Mouse (Mus musculus) hindbrain, embryonic 14.5 days (tissue): ENCODE data around the gene Atp6v1a. TPM values are rescaled to one million over a fixed set of nuclear protein-coding genes. Genes with fewer than 3 reads are reported as not detected.

Experiments used
- ATAC-seq: fragments of 200-750 bp; cut with Nextera tagmentation; 2 replicates; pipeline ENCODE4 v1.8.0; 2017; ENCODE audit warnings: moderate number of reproducible peaks, mild to moderate bottlenecking, moderate TSS enrichment, moderate library complexity; ENCODE audit not compliant: low FRiP score
- DNase-seq: peaks from one replicate; pipeline ENCODE4 v3.0.0-alpha.2; 2015; ENCODE audit warnings: low spot score
- H3K27ac ChIP-seq: fragments of 300-500 bp; sonication (generic); 2 replicates; pipeline ENCODE4 v1.5.1; 2014; ENCODE audit warnings: mild to moderate bottlenecking, moderate library complexity
- H3K27me3 ChIP-seq: fragments of 300-500 bp; sonication (generic); 2 replicates; pipeline ENCODE4 v1.6.1; 2014; ENCODE audit warnings: mild to moderate bottlenecking, low read length, mixed read lengths; ENCODE audit not compliant: control insufficient read depth, insufficient read depth
- H3K36me3 ChIP-seq: fragments of 300-500 bp; sonication (generic); replicated peaks from 2 replicates; pipeline ENCODE4 v1.6.1; 2014; ENCODE audit not compliant: control insufficient read depth, insufficient read depth
- H3K4me1 ChIP-seq: fragments of 300-500 bp; sonication (generic); replicated peaks from 2 replicates; pipeline ENCODE4 v1.6.1; 2014; ENCODE audit warnings: antibody characterized with exemption, low read length, mixed read lengths; ENCODE audit not compliant: control insufficient read depth, insufficient read depth
- H3K4me2 ChIP-seq: fragments of 300-500 bp; sonication (generic); replicated peaks from 2 replicates; pipeline ENCODE4 v1.6.1; 2014; ENCODE audit warnings: mild to moderate bottlenecking, moderate library complexity
- H3K4me3 ChIP-seq: fragments of 300-500 bp; sonication (generic); replicated peaks from 2 replicates; pipeline ENCODE4 v1.5.1; 2014; ENCODE audit warnings: mild to moderate bottlenecking, low read length
- H3K9ac ChIP-seq: fragments of 300-500 bp; sonication (generic); 2 replicates; pipeline ENCODE4 v1.6.1; 2014
- H3K9me3 ChIP-seq: fragments of 300-500 bp; sonication (generic); 2 replicates; pipeline ENCODE4 v1.6.1; 2016; ENCODE audit warnings: low read length; ENCODE audit not compliant: control insufficient read depth
- WGBS: fragments of 180-500 bp; shearing (Covaris S2); extraction: QIAGEN DNeasy Blood & Tissue Kit; methylation state at CpG from one replicate; pipeline ENCODE4 v1.1.7; 2014; 5-methylcytosine and 5-hydroxymethylcytosine counted together
- polyA plus RNA-seq: library from polyadenylated mRNA; unstranded; fragments of >200 nt; fragmentation: Nextera tagmentation; extraction: Ambion mirVana; gene quantifications from 2 replicates; pipeline ENCODE4 v1.2.1, GENCODE M21; 2014

Atp6v1a gene
- polyA plus RNA-seq, 1 experiment from 2014 or later, result 169 TPM

DNA sequence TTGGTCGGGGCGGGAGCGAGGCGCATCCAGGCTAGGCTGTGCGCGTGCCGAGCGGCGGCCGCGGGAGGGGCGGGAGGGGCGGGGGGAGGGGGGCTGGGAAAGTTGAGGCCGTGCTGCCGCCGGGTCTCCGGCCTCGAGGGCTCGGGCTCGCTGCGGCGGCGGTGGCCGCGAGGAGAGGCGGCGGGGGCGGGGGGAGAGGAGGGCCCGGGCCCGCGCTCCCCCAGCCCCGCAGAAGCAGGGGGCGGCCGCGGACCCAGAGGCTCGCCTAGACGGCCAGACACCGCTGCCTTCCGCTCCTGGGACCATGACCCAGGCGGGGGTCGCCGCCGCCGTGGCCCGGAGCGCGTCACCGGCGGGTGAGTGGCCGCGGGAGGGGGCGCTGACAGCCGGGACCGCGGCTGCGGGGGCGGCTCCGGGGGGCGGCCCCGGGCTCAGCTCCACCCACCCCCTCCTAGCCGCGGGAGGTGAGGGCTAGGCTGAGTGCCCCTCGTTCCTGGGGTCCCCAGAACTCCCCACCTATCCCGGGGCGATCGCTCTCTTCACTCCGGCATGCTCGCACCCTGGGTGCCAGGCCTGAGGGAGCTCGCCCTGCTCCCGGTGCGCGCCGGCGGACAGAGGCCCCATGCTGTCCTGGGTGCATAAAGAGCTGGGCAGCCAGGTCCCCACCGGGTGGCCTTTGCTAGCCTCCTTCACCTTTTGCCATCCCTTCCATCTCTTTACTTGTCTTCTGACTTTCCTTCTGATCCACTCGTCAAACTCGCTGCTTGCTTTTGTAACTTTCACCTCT is 33.8 kb upstream of the Atp6v1a start, which contains the start of gene Usf3:
Gene Usf3, plus strand, starts transcription at position 92 of the 787 bp plus-strand sequence.
- DNase-seq (peak; percentile 32), ATAC-seq (peak; percentile 70)
- Histone ChIP-seq H3K4me2 (peak within 1 kb of the TSS; percentile 66), H3K9me3 (no peaks in the 10 kb centered on the region), H3K36me3 (no peaks in the 10 kb centered on the region), H3K27me3 (no peaks in the 10 kb centered on the region), H3K4me3 (peak within 1 kb of the TSS; percentile 76), H3K9ac (peak within 1 kb of the TSS; percentile 82), H3K4me1 (peaks cover 11% of the 10 kb centered on the region), H3K27ac (peak within 1 kb of the TSS; percentile 81)
- WGBS, result under 1% methylated on average over 44 of the region's 77 CpGs

- Histone ChIP-seq H3K9me3 (no peaks in the 10 kb centered on the region), H3K36me3 (no peaks in the 10 kb centered on the region), H3K9ac (peak overlapping the region; percentile 47), H3K4me3 (peak overlapping the region; percentile 76), H3K4me2 (peak overlapping the region; percentile 66), H3K4me1 (peaks cover 11% of the 10 kb centered on the region), H3K27me3 (no peaks in the 10 kb centered on the region), H3K27ac (peak overlapping the region; percentile 81)
- DNase-seq (peak; percentile 95), ATAC-seq (peak; percentile 100)
- under 1% methylated on average over 26 of the region's 26 CpGs for WGBS
Measured at GRCm38 (mm10) chr16:44172297-44173154, 33.0 kb upstream of the Atp6v1a start.

DNA sequence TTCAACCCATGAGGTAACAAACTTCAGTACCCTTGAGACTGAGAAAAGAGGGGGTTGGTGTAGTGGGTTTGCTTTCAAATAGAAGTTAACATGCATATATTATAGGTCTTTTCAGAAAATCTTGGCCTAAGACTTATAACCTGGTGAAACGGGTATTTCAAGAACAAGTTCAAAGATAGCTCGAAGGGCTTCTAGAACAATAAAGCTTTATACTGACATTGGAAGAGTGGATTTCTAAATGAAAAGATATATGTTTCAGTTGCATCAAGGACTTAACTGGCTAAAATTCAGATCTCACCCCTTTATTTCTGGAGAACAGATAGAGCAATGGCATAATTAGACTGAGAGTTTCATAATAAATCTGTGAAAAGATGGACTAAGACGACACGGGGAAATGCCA is 29.5 kb upstream of the Atp6v1a start:
- DNase-seq, result no peak
- 89% methylated on average over 4 of the region's 4 CpGs for WGBS
- ATAC-seq, result no peak

GRCm38 (mm10) chr16:44165182-44165581 is 25.7 kb upstream of the Atp6v1a start:
- Histone ChIP-seq H3K9me3 (no peaks in the 10 kb centered on the region), H3K4me2 (no peak overlapping the region), H3K36me3 (peaks cover 7% of the 10 kb centered on the region), H3K27ac (no peak overlapping the region), H3K9ac (no peak overlapping the region), H3K27me3 (no peaks in the 10 kb centered on the region), H3K4me1 (no peaks in the 10 kb centered on the region), H3K4me3 (no peak overlapping the region)
- ATAC-seq, result no peak
- WGBS, result 64% methylated on average over 3 of the region's 3 CpGs
- no peak for DNase-seq

More for the DNA sequence above, 29.5 kb upstream of the Atp6v1a start:
- Histone ChIP-seq H3K4me3 (no peak overlapping the region), H3K36me3 (no peaks in the 10 kb centered on the region), H3K27ac (no peak overlapping the region), H3K27me3 (no peaks in the 10 kb centered on the region), H3K9me3 (no peaks in the 10 kb centered on the region), H3K4me1 (peaks cover under 1% of the 10 kb centered on the region; the same call in 1 of the 2 replicates), H3K9ac (no peak overlapping the region), H3K4me2 (no peak overlapping the region)

- no peak for ATAC-seq
- Histone ChIP-seq H3K27ac (no peak overlapping the region), H3K9me3 (no peaks in the 10 kb centered on the region), H3K4me3 (no peak overlapping the region), H3K9ac (no peak overlapping the region), H3K36me3 (peaks cover 20% of the 10 kb centered on the region), H3K4me1 (no peaks in the 10 kb centered on the region), H3K4me2 (no peak overlapping the region), H3K27me3 (no peaks in the 10 kb centered on the region)
- DNase-seq, result no peak
- 86% methylated on average over 2 of the region's 2 CpGs for WGBS
Measured at GRCm38 (mm10) chr16:44163831-44164230, 24.3 kb upstream of the Atp6v1a start.

GRCm38 (mm10) chr16:44159325-44159724 is 19.8 kb upstream of the Atp6v1a start:
- Histone ChIP-seq H3K4me2 (no peak overlapping the region), H3K4me3 (no peak overlapping the region), H3K9me3 (no peaks in the 10 kb centered on the region), H3K27me3 (no peaks in the 10 kb centered on the region), H3K27ac (no peak overlapping the region), H3K36me3 (peaks cover 28% of the 10 kb centered on the region), H3K9ac (no peak overlapping the region), H3K4me1 (no peaks in the 10 kb centered on the region)
- DNase-seq (no peak), ATAC-seq (no peak)
- WGBS, result 95% methylated on average over 7 of the region's 7 CpGs

DNA sequence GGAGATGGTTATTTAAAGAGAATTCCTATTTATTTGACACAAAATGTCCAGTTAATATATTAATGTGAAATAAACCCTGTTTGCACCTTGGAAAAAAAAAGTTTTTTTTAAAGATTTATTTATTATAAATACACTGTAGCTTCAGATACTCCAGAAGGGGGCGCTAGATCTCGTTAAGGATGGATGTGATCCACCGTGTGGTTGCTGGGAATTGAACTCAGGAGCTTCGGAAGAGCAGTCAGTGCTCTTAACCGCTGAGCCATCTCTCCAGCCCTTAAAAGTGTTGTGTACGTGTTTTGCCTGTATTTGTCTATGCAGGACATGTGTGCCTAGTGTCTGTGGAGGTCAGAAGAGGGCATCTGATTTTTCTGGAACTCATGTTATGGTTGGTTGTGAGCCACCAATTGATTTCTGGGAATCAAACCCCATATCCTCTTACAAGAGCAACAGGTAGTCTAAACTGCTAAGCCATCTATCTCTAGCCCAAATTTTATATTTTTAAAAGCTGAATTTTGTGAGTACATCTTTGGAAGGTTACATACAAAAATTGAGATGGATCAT is 15.1 kb upstream of the Atp6v1a start:
- ATAC-seq (no peak), DNase-seq (no peak)
- Histone ChIP-seq H3K9ac (no peak overlapping the region), H3K4me1 (no peaks in the 10 kb centered on the region), H3K4me3 (no peak overlapping the region), H3K9me3 (no peaks in the 10 kb centered on the region), H3K27me3 (no peaks in the 10 kb centered on the region), H3K4me2 (no peak overlapping the region), H3K36me3 (peaks cover 14% of the 10 kb centered on the region), H3K27ac (no peak overlapping the region)
- 68% methylated on average over 6 of the region's 6 CpGs for WGBS

GRCm38 (mm10) chr16:44149002-44149767 is 9.7 kb upstream of the Atp6v1a start:
- 96% methylated on average over 1 of the region's 1 CpGs for WGBS
- no peak overlapping the region for H3K9ac ChIP-seq
- no peak for DNase-seq
- no peak for ATAC-seq
- H3K4me3 ChIP-seq, result no peak overlapping the region
- H3K27ac ChIP-seq, result no peak overlapping the region
- H3K4me2 ChIP-seq, result no peak overlapping the region
- H3K36me3 ChIP-seq, result no peaks in the 10 kb centered on the region
- H3K4me1 ChIP-seq, result no peaks in the 10 kb centered on the region
- no peaks in the 10 kb centered on the region for H3K27me3 ChIP-seq
- no peaks in the 10 kb centered on the region for H3K9me3 ChIP-seq
